Mouse (Mus musculus) ES-E14 (cell line): ENCODE measurements around the gene Rictor. TPM values are rescaled to one million over a fixed set of nuclear protein-coding genes. Genes with fewer than 3 reads are reported as not detected.

Experiments used
- DNase-seq: peaks from one replicate; pipeline ENCODE4 v3.0.0-alpha.2; 2013; ENCODE audit warnings: low read depth, low spot score
- H3K27ac ChIP-seq: 2 replicates; pipeline ENCODE4 v1.5.1; 2012; ENCODE audit warnings: low read depth, mild to moderate bottlenecking, low read length, moderate library complexity, mixed read lengths; ENCODE audit not compliant: poor library complexity, insufficient read depth, severe bottlenecking
- H3K36me3 ChIP-seq: 2 replicates; pipeline ENCODE4 v1.6.1; 2012; ENCODE audit warnings: mild to moderate bottlenecking, low read length, moderate library complexity, mixed read lengths; ENCODE audit not compliant: control insufficient read depth, poor library complexity, insufficient read depth, severe bottlenecking
- H3K4me1 ChIP-seq, 2 experiments: fragments of 150-350 bp in 1 of 2; sonication (generic) in 1 of 2; 2 replicates each; pipeline ENCODE4 v1.6.1; 2012; ENCODE audit warnings: low read length in 2 of 2, mild to moderate bottlenecking in 1 of 2, mixed read lengths in 1 of 2; ENCODE audit not compliant: control insufficient read depth in 2 of 2, insufficient read depth in 2 of 2, poor library complexity in 1 of 2
- H3K4me3 ChIP-seq, 2 experiments: fragments of 150-350 bp in 1 of 2; sonication (generic) in 1 of 2; 2 replicates each; pipeline ENCODE4 v1.5.1; 2012; ENCODE audit warnings: low read length in 2 of 2, low read depth in 1 of 2, mild to moderate bottlenecking in 1 of 2, mixed read lengths in 1 of 2; ENCODE audit not compliant: insufficient read depth in 1 of 2, poor library complexity in 1 of 2, severe bottlenecking in 1 of 2
- H3K9ac ChIP-seq: 2 replicates; pipeline ENCODE4 v1.6.1; 2012; ENCODE audit warnings: low read depth, mild to moderate bottlenecking, low read length, mixed read lengths; ENCODE audit not compliant: poor library complexity, insufficient read depth, severe bottlenecking
- H3K9me3 ChIP-seq: fragments of 150-350 bp; sonication (generic); 2 replicates; pipeline ENCODE4 v1.6.1; 2012; ENCODE audit warnings: low read depth, mild to moderate bottlenecking, low read length; ENCODE audit not compliant: control insufficient read depth, insufficient read depth
- CHD2 ChIP-seq: IDR thresholded peaks from 2 replicates; pipeline ENCODE4 v1.6.1; 2014; ENCODE audit warnings: mild to moderate bottlenecking, low read depth, low read length, inconsistent platforms
- HCFC1 ChIP-seq: IDR thresholded peaks from 2 replicates; pipeline ENCODE4 v1.6.1; 2012; ENCODE audit warnings: low read length, inconsistent platforms, borderline replicate concordance; ENCODE audit not compliant: insufficient read depth
- MAFK ChIP-seq: IDR thresholded peaks from 2 replicates; pipeline ENCODE4 v1.6.1; 2014; ENCODE audit warnings: mild to moderate bottlenecking, low read depth, low read length, inconsistent platforms; ENCODE audit not compliant: insufficient read depth
- ZC3H11A ChIP-seq: IDR thresholded peaks from 2 replicates; pipeline ENCODE4 v1.6.1; 2012; ENCODE audit warnings: low read depth, mild to moderate bottlenecking, inconsistent platforms, low read length, borderline replicate concordance
- ZNF384 ChIP-seq: IDR thresholded peaks from 2 replicates; pipeline ENCODE4 v1.6.1; 2012; ENCODE audit warnings: low read depth, low read length, inconsistent platforms
- in situ Hi-C, 2 experiments: fragments of 600-800 bp; cut with MboI; formaldehyde crosslinking; loops; one replicate each; pipeline ENCODE4 v1.15.1; 2025; ENCODE audit warnings: low sequenced_read_pairs in 2 of 2, inconsistent platforms in 1 of 2; ENCODE audit not compliant: unreplicated experiment in 2 of 2
- total RNA-seq: library from RNA; depleted of rRNA; stranded (reverse); fragments of 300-350 nt; gene quantifications from 2 replicates; pipeline ENCODE4 v1.2.3, GENCODE M21; 2012

Rictor gene
- total RNA-seq, 1 experiment, result 29.5 TPM

GRCm38 (mm10) chr15:6678479-6678878 lies 29.7 kb upstream of the Rictor start:
- Histone ChIP-seq H3K36me3 (no peaks in the 10 kb centered on the region), H3K4me1 (no peaks in the 10 kb centered on the region), H3K9ac (no peak overlapping the region), H3K27ac (no peak overlapping the region), H3K4me3 (no peak overlapping the region), H3K9me3 (no peaks in the 10 kb centered on the region)
- in situ Hi-C loops, result no loop called here
- DNase-seq, result no peak
- TF ChIP-seq CHD2 (no peak), HCFC1 (no peak), MAFK (no peak), ZNF384 (no peak), ZC3H11A (no peak)

GRCm38 (mm10) chr15:6702164-6702563 lies 6.0 kb upstream of the Rictor start:
- no peak overlapping the region for H3K27ac ChIP-seq
- H3K9ac ChIP-seq, result no peak overlapping the region
- 0 out of 4 replicates have a peak, but pooled peaks cover 0 to 3% of the 10 kb centered on the region in 2 experiments for H3K4me1 ChIP-seq
- TF ChIP-seq HCFC1, result no peak
- no peak for TF ChIP-seq ZNF384
- TF ChIP-seq MAFK, result no peak
- TF ChIP-seq CHD2, result no peak
- TF ChIP-seq ZC3H11A, result no peak
- H3K36me3 ChIP-seq, result no peaks in the 10 kb centered on the region
- in situ Hi-C loops, result no loop called here
- H3K9me3 ChIP-seq, result no peaks in the 10 kb centered on the region
- H3K4me3 ChIP-seq, result no peak overlapping the region
- DNase-seq, result no peak

- H3K27ac ChIP-seq, result no peak overlapping the region
- in situ Hi-C loops, result no loop called here
- no peak for DNase-seq
- H3K36me3 ChIP-seq, result no peaks in the 10 kb centered on the region
- H3K4me1 ChIP-seq, result 0 out of 4 replicates have a peak, but pooled peaks cover 0 to 3% of the 10 kb centered on the region in 2 experiments
- no peak overlapping the region for H3K4me3 ChIP-seq
- TF ChIP-seq ZNF384, result no peak
- TF ChIP-seq HCFC1, result no peak
- TF ChIP-seq CHD2, result no peak
- no peak for TF ChIP-seq ZC3H11A
- no peak for TF ChIP-seq MAFK
- H3K9me3 ChIP-seq, result no peaks in the 10 kb centered on the region
- H3K9ac ChIP-seq, result no peak overlapping the region
Measured at GRCm38 (mm10) chr15:6705351-6705901, 2.8 kb upstream of the Rictor start.

- H3K4me1 ChIP-seq, result peaks cover under 1 to 3% of the 10 kb centered on the region in 2 experiments; a peak in 1 of 4 replicates
- H3K9ac ChIP-seq, result peak overlapping the region; percentile 86
- H3K4me3 ChIP-seq, result peak overlapping the region; percentile 98 to 99
- no peaks in the 10 kb centered on the region for H3K9me3 ChIP-seq
- no peaks in the 10 kb centered on the region for H3K36me3 ChIP-seq
- no peak for TF ChIP-seq MAFK
- TF ChIP-seq ZNF384, result no peak
- TF ChIP-seq CHD2, result no peak
- TF ChIP-seq ZC3H11A, result no peak
- in situ Hi-C loops, result no loop called here
- peak; percentile 51 for DNase-seq
- H3K27ac ChIP-seq, result peak overlapping the region; percentile 78; the same call in 1 of the 2 replicates
Measured at GRCm38 (mm10) chr15:6707551-6707935, 636 bp upstream of the Rictor start.
